Mouse (Mus musculus): ENCODE measurements around the gene Krba1.

Gene Krba1

GRCm38 (mm10) chr6:48448527-48448926, 53.1 kb downstream of the Krba1 start:
- no peak for DNase-seq (ENCODE audit: low spot score in 2 of 2)

GRCm38 (mm10) chr6:48452151-48452550, 56.8 kb downstream of the Krba1 start:
- DNase-seq (ENCODE audit: low spot score in 2 of 2): no peak

- no peak for DNase-seq (ENCODE audit: low spot score in 2 of 2)
Measured at GRCm38 (mm10) chr6:48452771-48453170, 57.4 kb downstream of the Krba1 start.

GRCm38 (mm10) chr6:48464966-48465679, 69.7 kb downstream of the Krba1 start:
- no peak for DNase-seq (ENCODE audit: low spot score in 2 of 2)

GRCm38 (mm10) chr6:48466715-48467114, 71.3 kb downstream of the Krba1 start:
- no peak for DNase-seq (ENCODE audit: low spot score in 2 of 2)

- no peak for DNase-seq (ENCODE audit: low spot score in 2 of 2)
Measured at GRCm38 (mm10) chr6:48467490-48467889, 72.1 kb downstream of the Krba1 start.
